Mouse (Mus musculus) intestine, embryonic 15.5 days (tissue): Measurements from ENCODE around the gene Cox4i1. TPM values are rescaled to one million over a fixed set of nuclear protein-coding genes. Genes with fewer than 3 reads are reported as not detected.
A peak's percentile ranks its signal among the peaks of the same experiment; 100 is the strongest.

ENCODE experiments used
- ATAC-seq: fragments of 200-750 bp; cut with Nextera tagmentation; 2 replicates; pipeline ENCODE4 v1.8.0; 2017; ENCODE audit warnings: moderate TSS enrichment, moderate library complexity
- H3K27ac ChIP-seq: fragments of 300-500 bp; sonication (generic); 2 replicates; pipeline ENCODE4 v1.5.1; 2015; ENCODE audit warnings: mild to moderate bottlenecking, inconsistent platforms
- H3K27me3 ChIP-seq: fragments of 300-500 bp; sonication (generic); replicated peaks from 2 replicates; pipeline ENCODE4 v1.6.1; 2015; ENCODE audit warnings: inconsistent platforms
- H3K36me3 ChIP-seq: fragments of 300-500 bp; sonication (generic); 2 replicates; pipeline ENCODE4 v1.6.1; 2015; ENCODE audit warnings: inconsistent platforms
- H3K4me1 ChIP-seq: fragments of 300-500 bp; sonication (generic); replicated peaks from 2 replicates; pipeline ENCODE4 v1.6.1; 2015; ENCODE audit warnings: inconsistent platforms
- H3K4me2 ChIP-seq: fragments of 300-500 bp; sonication (generic); replicated peaks from 2 replicates; pipeline ENCODE4 v1.6.1; 2015; ENCODE audit warnings: mild to moderate bottlenecking, inconsistent platforms
- H3K4me3 ChIP-seq: fragments of 300-500 bp; sonication (generic); replicated peaks from 2 replicates; pipeline ENCODE4 v1.5.1; 2015; ENCODE audit warnings: inconsistent platforms
- H3K9ac ChIP-seq: fragments of 300-500 bp; sonication (generic); 2 replicates; pipeline ENCODE4 v1.6.1; 2015; ENCODE audit warnings: inconsistent platforms
- H3K9me3 ChIP-seq: fragments of 300-500 bp; sonication (generic); 2 replicates; pipeline ENCODE4 v1.6.1; 2016; ENCODE audit warnings: inconsistent platforms
- WGBS: fragments of 180-500 bp; shearing (Covaris S2); methylation state at CpG from one replicate; pipeline ENCODE4 v1.1.7; 2015; 5-methylcytosine and 5-hydroxymethylcytosine counted together
- polyA plus RNA-seq: library from polyadenylated mRNA; unstranded; fragments of >200 nt; fragmentation: Nextera tagmentation; extraction: Ambion mirVana; gene quantifications from 2 replicates; pipeline ENCODE4 v1.2.1, GENCODE M21; 2015

Gene Cox4i1
- polyA plus RNA-seq, 1 experiment from 2014 or later = 1,472 TPM

DNA sequence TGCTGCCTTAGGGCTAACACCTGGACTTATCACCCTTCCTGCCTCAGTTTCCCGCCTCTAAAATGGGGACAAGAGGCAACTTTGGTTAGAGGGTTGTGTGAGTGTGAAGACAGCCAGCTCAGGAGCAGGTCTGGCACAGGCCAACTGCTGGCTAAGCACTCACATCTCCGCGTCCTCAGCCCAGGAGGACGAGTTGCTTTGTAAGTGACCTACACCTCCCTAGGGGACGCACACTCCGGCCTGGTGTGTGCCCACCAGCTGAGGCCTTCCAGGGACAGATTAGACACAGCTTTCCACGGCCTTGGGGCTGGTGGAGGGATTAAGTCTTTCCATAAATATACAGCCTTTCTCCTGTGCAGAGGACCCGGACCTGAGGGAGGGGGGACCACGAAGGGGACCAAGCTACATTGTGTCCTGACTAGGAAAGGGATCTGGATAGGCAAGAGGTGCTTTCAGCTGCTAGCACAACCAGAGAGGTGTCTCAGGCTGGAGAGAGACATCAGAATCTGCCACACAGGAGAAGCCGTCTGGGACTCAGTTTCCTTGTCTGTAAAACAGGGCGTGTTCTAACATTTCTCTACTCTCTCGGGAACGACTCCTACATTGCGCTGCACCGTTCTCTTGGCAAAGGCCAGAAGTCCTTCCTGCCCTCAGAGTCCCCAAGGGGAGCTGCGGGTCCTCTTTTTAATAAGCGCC, 34.9 kb upstream of the Cox4i1 start:
- peaks cover 13% of the 10 kb centered on the region; the same call in 1 of the 2 replicates for H3K4me1 ChIP-seq
- H3K27me3 ChIP-seq = peaks cover 11% of the 10 kb centered on the region
- no peak overlapping the region for H3K9ac ChIP-seq
- 43% methylated on average over 17 of the region's 17 CpGs for WGBS
- H3K9me3 ChIP-seq = no peaks in the 10 kb centered on the region
- ATAC-seq = no peak
- H3K36me3 ChIP-seq = no peaks in the 10 kb centered on the region
- no peak overlapping the region for H3K27ac ChIP-seq
- H3K4me2 ChIP-seq = peak overlapping the region; percentile 99
- peak overlapping the region; percentile 63 for H3K4me3 ChIP-seq

DNA sequence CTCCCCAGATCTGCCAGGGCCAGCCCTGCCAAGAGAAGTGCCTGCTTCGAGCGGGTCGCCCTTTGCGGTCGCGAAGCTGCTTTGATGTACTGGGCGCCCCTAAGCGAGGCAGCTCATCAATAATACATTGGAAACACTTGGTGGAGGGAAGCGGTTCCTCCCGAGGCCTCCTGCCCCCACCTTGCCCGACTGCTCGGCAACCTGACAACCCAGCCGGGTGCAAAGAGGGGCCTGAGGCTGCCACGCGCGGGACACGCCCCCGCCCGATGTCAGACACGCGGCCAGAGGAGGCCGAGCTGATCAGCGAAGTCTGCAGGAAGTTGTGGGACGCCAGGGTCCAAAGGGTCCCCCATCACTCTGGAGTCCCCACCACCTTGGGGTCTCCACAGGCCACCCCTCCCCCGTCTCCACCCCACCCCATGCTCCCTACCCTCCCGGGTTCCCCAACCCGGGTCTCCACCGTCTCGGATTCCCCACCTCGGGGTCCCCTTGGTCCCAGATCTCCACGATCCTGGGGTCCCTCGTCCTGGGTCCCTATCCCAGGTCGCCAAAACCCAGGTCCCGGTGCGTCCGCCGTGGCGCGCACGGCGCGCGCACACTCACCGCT, 34.3 kb upstream of the Cox4i1 start:
- H3K27ac ChIP-seq = no peak overlapping the region
- WGBS = 3% methylated on average over 44 of the region's 44 CpGs
- H3K27me3 ChIP-seq = peaks cover 11% of the 10 kb centered on the region
- ATAC-seq = peak; percentile 54
- no peaks in the 10 kb centered on the region for H3K9me3 ChIP-seq
- peak overlapping the region; percentile 54 for H3K9ac ChIP-seq
- peak overlapping the region; percentile 99 for H3K4me2 ChIP-seq
- H3K4me1 ChIP-seq = peaks cover 13% of the 10 kb centered on the region; the same call in 1 of the 2 replicates
- H3K36me3 ChIP-seq = no peaks in the 10 kb centered on the region
- H3K4me3 ChIP-seq = peak overlapping the region; percentile 63

DNA sequence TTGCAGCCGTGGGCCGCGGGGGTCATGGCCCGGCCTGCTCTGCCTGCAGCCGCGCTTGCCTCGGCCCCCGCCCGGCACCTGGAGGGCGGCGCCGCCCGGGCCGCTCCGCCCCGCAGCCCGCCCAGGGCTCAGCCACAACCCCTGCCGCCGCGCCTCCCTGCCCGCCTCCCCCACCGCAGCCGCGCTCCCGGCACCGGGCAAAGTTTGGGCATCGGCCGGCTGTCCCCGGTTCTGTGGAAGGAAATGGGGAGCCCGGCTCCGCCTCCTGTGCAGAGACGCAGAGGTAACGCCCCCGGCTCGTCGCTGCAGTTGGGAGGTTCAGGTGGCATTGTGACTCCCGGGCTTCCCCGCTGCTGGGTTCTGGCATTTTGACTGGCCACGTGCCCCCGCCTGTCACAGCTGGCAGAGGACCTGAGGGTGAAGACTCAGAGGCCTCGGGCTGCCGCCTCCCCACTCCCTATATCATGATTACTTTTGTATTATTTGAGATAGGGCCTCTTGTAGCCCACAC, 33.6 kb upstream of the Cox4i1 start:
- peaks cover 11% of the 10 kb centered on the region for H3K27me3 ChIP-seq
- no peak overlapping the region for H3K27ac ChIP-seq
- H3K4me3 ChIP-seq = peak overlapping the region; percentile 63
- H3K9ac ChIP-seq = peak overlapping the region; percentile 54
- peak overlapping the region; percentile 99 for H3K4me2 ChIP-seq
- no peaks in the 10 kb centered on the region for H3K9me3 ChIP-seq
- peaks cover 13% of the 10 kb centered on the region; the same call in 1 of the 2 replicates for H3K4me1 ChIP-seq
- no peaks in the 10 kb centered on the region for H3K36me3 ChIP-seq
- peak; percentile 81 for ATAC-seq
- WGBS = under 1% methylated on average over 27 of the region's 42 CpGs

- no peaks in the 10 kb centered on the region for H3K4me1 ChIP-seq
- 30% methylated on average over 8 of the region's 8 CpGs for WGBS
- H3K36me3 ChIP-seq = no peaks in the 10 kb centered on the region
- no peak overlapping the region for H3K4me2 ChIP-seq
- H3K4me3 ChIP-seq = no peak overlapping the region
- H3K27me3 ChIP-seq = no peaks in the 10 kb centered on the region
- H3K27ac ChIP-seq = no peak overlapping the region
- no peak for ATAC-seq
- H3K9me3 ChIP-seq = no peaks in the 10 kb centered on the region
- no peak overlapping the region for H3K9ac ChIP-seq
Observed at GRCm38 (mm10) chr8:120641245-120641644, 26.8 kb upstream of the Cox4i1 start.

DNA sequence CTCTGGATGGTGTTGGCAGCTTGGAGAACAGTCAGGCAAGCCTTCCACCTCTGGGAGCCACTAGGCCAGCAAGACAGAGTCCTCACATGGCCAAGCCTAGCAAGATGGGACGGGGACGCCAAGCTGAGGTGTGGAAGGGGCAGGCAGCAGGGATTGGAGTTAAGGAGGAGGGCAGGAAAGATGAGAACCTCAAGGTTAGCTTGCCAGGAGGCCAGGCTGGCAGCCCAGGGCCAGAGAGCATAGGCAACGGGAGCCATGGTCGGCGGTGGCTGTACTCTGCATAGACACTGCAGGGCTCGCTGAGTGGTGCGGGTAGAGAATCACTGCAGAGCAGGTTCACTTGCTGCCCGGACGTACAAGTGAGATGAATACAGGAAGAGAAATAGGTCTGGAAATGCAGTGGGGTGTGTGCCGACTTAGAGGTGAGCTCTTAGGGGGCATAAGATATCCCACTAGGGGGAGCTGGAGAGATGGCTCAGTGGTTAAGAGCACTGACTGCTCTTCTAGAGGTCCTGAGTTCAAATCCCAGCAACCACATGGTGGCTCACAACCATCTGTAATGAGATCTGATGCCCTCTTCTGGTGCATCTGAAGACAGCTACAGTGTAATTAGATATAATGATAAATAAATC, 25.9 kb upstream of the Cox4i1 start:
- Histone ChIP-seq H3K4me2 (no peak overlapping the region), H3K27me3 (no peaks in the 10 kb centered on the region), H3K4me1 (no peaks in the 10 kb centered on the region), H3K9ac (no peak overlapping the region), H3K9me3 (no peaks in the 10 kb centered on the region), H3K36me3 (no peaks in the 10 kb centered on the region), H3K27ac (no peak overlapping the region), H3K4me3 (no peak overlapping the region)
- 80% methylated on average over 10 of the region's 10 CpGs for WGBS
- no peak for ATAC-seq

GRCm38 (mm10) chr8:120644663-120645062, 23.4 kb upstream of the Cox4i1 start:
- Histone ChIP-seq H3K9me3 (no peaks in the 10 kb centered on the region), H3K27ac (no peak overlapping the region), H3K27me3 (no peaks in the 10 kb centered on the region), H3K4me3 (no peak overlapping the region), H3K36me3 (no peaks in the 10 kb centered on the region), H3K4me2 (no peak overlapping the region), H3K4me1 (no peaks in the 10 kb centered on the region), H3K9ac (no peak overlapping the region)
- 77% methylated on average over 7 of the region's 7 CpGs for WGBS
- no peak; the same call in 1 of the 2 replicates for ATAC-seq

GRCm38 (mm10) chr8:120647532-120647931, 20.5 kb upstream of the Cox4i1 start, which contains the start of gene 1190005I06Rik:
Gene 1190005I06Rik, minus strand, starts transcription at chr8:120647632.
- no peaks in the 10 kb centered on the region for H3K27me3 ChIP-seq
- H3K9me3 ChIP-seq = no peaks in the 10 kb centered on the region
- no peaks in the 10 kb centered on the region for H3K4me1 ChIP-seq
- H3K27ac ChIP-seq = no peak within 1 kb of the TSS
- H3K36me3 ChIP-seq = no peaks in the 10 kb centered on the region
- no peak within 1 kb of the TSS for H3K9ac ChIP-seq
- H3K4me3 ChIP-seq = no peak within 1 kb of the TSS
- WGBS = 66% methylated on average over 7 of the region's 7 CpGs
- H3K4me2 ChIP-seq = no peak within 1 kb of the TSS
- no peak for ATAC-seq

DNA sequence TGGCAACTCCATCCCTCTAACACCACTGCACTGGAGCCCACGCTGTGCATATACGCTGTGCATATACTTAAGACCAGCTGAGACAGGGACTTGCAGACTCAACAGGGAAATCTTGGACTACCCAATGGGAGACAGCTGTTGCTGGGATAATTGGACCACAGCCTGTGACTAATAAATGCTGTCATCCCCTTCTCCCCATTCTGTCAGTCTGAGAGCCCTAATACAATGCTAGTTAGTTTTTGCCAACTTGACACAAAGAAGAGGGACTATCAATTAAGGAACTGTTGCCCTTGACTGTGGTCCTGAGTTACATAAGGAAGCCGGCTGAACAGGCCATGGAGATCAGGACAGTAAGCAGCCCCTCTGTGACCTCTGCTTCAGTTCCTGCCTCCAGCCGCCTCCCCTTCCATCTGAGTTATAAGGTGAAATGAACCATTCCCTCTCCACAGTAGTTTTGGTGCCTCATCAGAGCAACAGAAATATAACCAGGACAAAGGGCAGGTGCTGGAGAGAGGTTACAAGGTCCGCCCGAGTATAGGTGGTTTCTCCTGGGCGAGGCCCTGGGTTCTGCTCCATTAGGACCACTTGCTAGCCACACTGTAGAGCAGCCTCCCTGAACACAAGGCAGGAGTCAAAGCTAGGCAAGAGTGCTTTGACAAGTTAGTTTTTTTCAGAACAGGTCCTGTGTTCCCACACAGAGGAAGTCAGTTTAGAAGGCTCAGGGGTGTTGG, 11.5 kb upstream of the Cox4i1 start:
- Histone ChIP-seq H3K4me2 (no peak overlapping the region), H3K9me3 (no peaks in the 10 kb centered on the region), H3K27me3 (no peaks in the 10 kb centered on the region), H3K4me3 (no peak overlapping the region), H3K27ac (0 out of 2 replicates have a peak overlapping the region, but pooled peaks have one; percentile 8), H3K36me3 (peaks cover 38% of the 10 kb centered on the region), H3K9ac (no peak overlapping the region), H3K4me1 (0 out of 2 replicates have a peak, but pooled peaks cover 6% of the 10 kb centered on the region)
- 81% methylated on average over 7 of the region's 7 CpGs for WGBS
- ATAC-seq = peak; percentile 51; the same call in 1 of the 2 replicates

DNA sequence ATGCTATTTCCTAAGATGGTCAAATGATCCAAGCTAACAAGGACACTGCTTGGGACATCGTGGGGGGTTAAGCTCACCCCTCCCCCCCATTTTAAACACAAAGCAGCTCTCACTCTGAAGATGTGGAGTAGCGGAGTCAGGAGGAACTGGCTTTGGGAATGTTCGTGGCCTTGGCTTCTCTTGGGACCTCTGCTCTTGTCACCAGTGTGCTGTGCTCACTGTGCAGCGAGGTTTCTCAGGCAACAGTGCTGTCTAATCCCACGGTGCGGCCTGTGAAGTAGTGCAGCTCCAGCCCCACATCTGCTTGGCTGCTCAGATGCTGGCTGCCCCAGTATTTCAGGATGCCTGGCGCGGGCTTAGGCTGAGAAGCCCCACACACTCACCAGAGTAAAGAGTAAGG, 10.6 kb upstream of the Cox4i1 start:
- Histone ChIP-seq H3K9me3 (no peaks in the 10 kb centered on the region), H3K4me2 (no peak overlapping the region), H3K27me3 (no peaks in the 10 kb centered on the region), H3K27ac (no peak overlapping the region), H3K36me3 (peaks cover 38% of the 10 kb centered on the region), H3K4me3 (no peak overlapping the region), H3K9ac (no peak overlapping the region), H3K4me1 (0 out of 2 replicates have a peak, but pooled peaks cover 6% of the 10 kb centered on the region)
- 87% methylated on average over 8 of the region's 8 CpGs for WGBS
- ATAC-seq = no peak

DNA sequence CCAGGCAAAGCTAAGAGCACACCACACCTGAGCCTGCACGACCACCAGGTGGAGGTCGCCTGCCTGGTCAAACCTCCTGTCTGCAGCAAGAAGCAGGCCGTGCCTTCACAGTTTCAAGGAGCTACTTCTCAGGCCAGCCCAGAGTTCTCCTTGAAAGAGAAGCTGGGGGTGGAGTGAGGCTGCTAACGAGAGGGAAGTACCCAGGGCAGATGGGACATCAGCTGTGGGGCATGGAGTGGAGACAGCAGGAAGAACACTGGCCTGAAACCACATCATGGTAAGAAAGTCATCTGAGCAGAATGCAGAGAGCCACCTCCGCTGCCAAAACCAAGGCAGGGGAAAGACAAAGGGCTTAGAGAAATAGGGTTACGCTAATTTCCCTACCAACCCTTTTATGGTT, 3.5 kb upstream of the Cox4i1 start:
- H3K4me2 ChIP-seq = no peak overlapping the region
- WGBS = 79% methylated on average over 6 of the region's 6 CpGs

GRCm38 (mm10) chr8:120665726-120666455, 2.1 kb upstream of the Cox4i1 start:
- no peak for ATAC-seq
- 74% methylated on average over 3 of the region's 3 CpGs for WGBS

More for the DNA sequence above, 3.5 kb upstream of the Cox4i1 start:
- no peaks in the 10 kb centered on the region for H3K27me3 ChIP-seq
- H3K4me3 ChIP-seq = no peak overlapping the region
- no peaks in the 10 kb centered on the region for H3K9me3 ChIP-seq
- ATAC-seq = no peak
- no peak overlapping the region for H3K27ac ChIP-seq
- H3K4me1 ChIP-seq = peaks cover 30% of the 10 kb centered on the region
- no peak overlapping the region for H3K9ac ChIP-seq
- H3K36me3 ChIP-seq = peaks cover 4% of the 10 kb centered on the region; the same call in 1 of the 2 replicates

More at GRCm38 (mm10) chr8:120665726-120666455, 2.1 kb upstream of the Cox4i1 start:
- H3K4me3 ChIP-seq = no peak overlapping the region; the same call in 1 of the 2 replicates
- H3K9me3 ChIP-seq = no peaks in the 10 kb centered on the region
- H3K4me1 ChIP-seq = peaks cover 39% of the 10 kb centered on the region
- H3K27me3 ChIP-seq = no peaks in the 10 kb centered on the region
- peaks cover 11% of the 10 kb centered on the region for H3K36me3 ChIP-seq
- peak overlapping the region; percentile 88 for H3K9ac ChIP-seq
- peak overlapping the region; percentile 73 for H3K4me2 ChIP-seq
- no peak overlapping the region for H3K27ac ChIP-seq
